Mouse (Mus musculus): ENCODE results near the gene Aifm1.

DNA sequence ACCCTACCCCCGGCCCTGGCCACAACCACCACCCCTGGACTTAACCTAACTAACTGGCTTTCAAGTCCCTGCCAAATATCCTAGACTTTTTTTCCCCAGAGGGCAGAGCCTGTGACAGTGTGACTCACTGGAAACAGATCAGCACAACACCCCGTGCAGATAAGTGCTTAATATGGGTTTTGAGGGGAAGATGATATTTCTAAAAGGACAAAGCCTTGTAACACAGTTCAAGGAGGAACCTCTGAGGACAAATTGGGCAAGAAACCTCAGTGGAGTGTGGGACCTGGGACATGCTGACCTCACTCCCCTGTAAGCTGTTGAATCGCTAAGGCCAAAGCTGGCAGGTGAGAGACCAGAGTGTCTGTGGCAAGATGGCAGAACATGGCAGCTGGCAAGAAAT lies 8.3 kb upstream of the Aifm1 start:
- no peak for TF ChIP-seq CTCF (IDR thresholded peaks at IDR 0.05; ENCODE audit: low read depth)
- TF ChIP-seq EP300 (IDR thresholded peaks at IDR 0.05; ENCODE audit: low read depth) = no peak

Data from heart, postnatal 0 days (tissue).